Mouse (Mus musculus) CH12.LX (cell line): ENCODE data around the gene Tmem129. TPM values are rescaled to one million over a fixed set of nuclear protein-coding genes. Genes with fewer than 3 reads are reported as not detected.
A peak's percentile ranks its signal among the peaks of the same experiment; 100 is the strongest.

Source experiments
- DNase-seq: peaks from one replicate; pipeline ENCODE4 v3.0.0-alpha.2; 2013; ENCODE audit errors: extremely low read depth
- H3K27ac ChIP-seq: 2 replicates; pipeline ENCODE4 v1.5.1; 2012; ENCODE audit warnings: low read depth, mild to moderate bottlenecking, control low read depth, moderate library complexity; ENCODE audit not compliant: insufficient read depth
- H3K27me3 ChIP-seq: replicated peaks from 2 replicates; pipeline ENCODE3; 2012; ENCODE audit warnings: inconsistent platforms
- H3K36me3 ChIP-seq, 2 experiments: replicated peaks in 1 of 2; 2 replicates each; pipeline versions ENCODE3 to v1.6.1; 2012; ENCODE audit warnings: inconsistent platforms in 1 of 2, low read length in 1 of 2, mild to moderate bottlenecking in 1 of 2, mixed read lengths in 1 of 2, moderate library complexity in 1 of 2; ENCODE audit not compliant: control insufficient read depth in 1 of 2, insufficient read depth in 1 of 2
- H3K4me1 ChIP-seq, 2 experiments: 2 replicates each; pipeline ENCODE4 v1.6.1; 2012; ENCODE audit warnings: inconsistent platforms in 1 of 2, moderate library complexity in 1 of 2; ENCODE audit not compliant: insufficient read depth in 2 of 2, control insufficient read depth in 1 of 2
- H3K4me2 ChIP-seq: 2 replicates; pipeline ENCODE4 v1.6.1; 2012; ENCODE audit warnings: low read depth, mild to moderate bottlenecking, control low read depth; ENCODE audit not compliant: poor library complexity, insufficient read depth, severe bottlenecking
- H3K4me3 ChIP-seq, 3 experiments: fragments of 150-350 bp in 1 of 3; sonication (generic) in 1 of 3; replicated peaks in 1 of 3; 2 replicates each; pipeline versions ENCODE3 to v1.5.1; 2011 to 2012; ENCODE audit warnings: low read depth in 2 of 3, low read length in 2 of 3, mild to moderate bottlenecking in 2 of 3, moderate library complexity in 2 of 3, control low read depth in 1 of 3, improper control_type of control experiment in 1 of 3, inconsistent platforms in 1 of 3, mixed read lengths in 1 of 3; ENCODE audit not compliant: poor library complexity in 1 of 3
- H3K79me2 ChIP-seq: replicated peaks from 2 replicates; pipeline ENCODE4 v1.6.1; 2012; ENCODE audit warnings: mild to moderate bottlenecking, moderate library complexity; ENCODE audit not compliant: control insufficient read depth, poor library complexity, insufficient read depth, severe bottlenecking; ENCODE audit errors: extremely low read depth
- H3K9ac ChIP-seq: 2 replicates; pipeline ENCODE4 v1.6.1; 2012; ENCODE audit warnings: low read depth, mild to moderate bottlenecking, control low read depth, moderate library complexity; ENCODE audit not compliant: insufficient read depth
- H3K9me3 ChIP-seq: replicated peaks from 2 replicates; pipeline ENCODE3; 2012; ENCODE audit warnings: low read length, inconsistent platforms, mixed read lengths
- BHLHE40 ChIP-seq: IDR thresholded peaks from 2 replicates; pipeline ENCODE4 v1.6.1; 2011; ENCODE audit warnings: mild to moderate bottlenecking, low read depth, low read length, improper control_type of control experiment
- CHD1 ChIP-seq: IDR thresholded peaks from 2 replicates; pipeline ENCODE4 v1.6.1; 2012; ENCODE audit warnings: low read depth, low read length, improper control_type of control experiment, inconsistent platforms
- CTCF ChIP-seq, 2 experiments: IDR thresholded peaks in 1 of 2; conservative IDR thresholded peaks in 1 of 2; 2 replicates each; pipeline ENCODE4 v1.5.1; 2011 to 2012; ENCODE audit warnings: low read depth in 2 of 2, low read length in 2 of 2, improper control_type of control experiment in 1 of 2, inconsistent platforms in 1 of 2, mild to moderate bottlenecking in 1 of 2, moderate library complexity in 1 of 2
- E2F4 ChIP-seq: IDR thresholded peaks from 2 replicates; pipeline ENCODE4 v1.6.1; 2011; ENCODE audit warnings: low read depth, low read length, improper control_type of control experiment; ENCODE audit not compliant: insufficient replicate concordance
- ELF1 ChIP-seq: IDR thresholded peaks from 2 replicates; pipeline ENCODE4 v1.6.1; 2014; ENCODE audit warnings: low read depth, mild to moderate bottlenecking, inconsistent platforms, low read length, improper control_type of control experiment
- EP300 ChIP-seq: IDR thresholded peaks from 2 replicates; pipeline ENCODE4 v1.6.1; 2011; ENCODE audit warnings: low read length, improper control_type of control experiment
- ETS1 ChIP-seq: conservative IDR thresholded peaks from 2 replicates; pipeline ENCODE4 v1.6.1; 2012; ENCODE audit warnings: low read depth, mild to moderate bottlenecking, inconsistent platforms, low read length, improper control_type of control experiment, moderate library complexity
- GABPA ChIP-seq: IDR thresholded peaks from 2 replicates; pipeline ENCODE4 v1.6.1; 2012; ENCODE audit warnings: low read depth, low read length, improper control_type of control experiment, inconsistent platforms; ENCODE audit not compliant: insufficient replicate concordance
- HCFC1 ChIP-seq: IDR thresholded peaks from 2 replicates; pipeline ENCODE4 v1.6.1; 2012; ENCODE audit warnings: low read depth, mild to moderate bottlenecking, inconsistent platforms, low read length, improper control_type of control experiment
- IRF4 ChIP-seq: IDR thresholded peaks from 2 replicates; pipeline ENCODE4 v1.6.1; 2014; ENCODE audit warnings: low read depth, mild to moderate bottlenecking, inconsistent platforms, low read length, improper control_type of control experiment
- JUN ChIP-seq: IDR thresholded peaks from 2 replicates; pipeline ENCODE4 v1.6.1; 2011; ENCODE audit warnings: low read depth, mild to moderate bottlenecking, low read length, improper control_type of control experiment, moderate library complexity; ENCODE audit not compliant: insufficient read depth
- JUND ChIP-seq: conservative IDR thresholded peaks from 2 replicates; pipeline ENCODE4 v1.6.1; 2011; ENCODE audit warnings: low read depth, low read length, improper control_type of control experiment
- MAFK ChIP-seq: IDR thresholded peaks from 2 replicates; pipeline ENCODE4 v1.6.1; 2011; ENCODE audit warnings: low read length, improper control_type of control experiment; ENCODE audit not compliant: insufficient replicate concordance
- MAX ChIP-seq: IDR thresholded peaks from 2 replicates; pipeline ENCODE4 v1.6.1; 2011; ENCODE audit warnings: low read length, improper control_type of control experiment
- MAZ ChIP-seq: IDR thresholded peaks from 2 replicates; pipeline ENCODE4 v1.6.1; 2012; ENCODE audit warnings: low read depth, mild to moderate bottlenecking, inconsistent platforms, low read length, improper control_type of control experiment, moderate library complexity
- MXI1 ChIP-seq: IDR thresholded peaks from 2 replicates; pipeline ENCODE4 v1.6.1; 2011; ENCODE audit warnings: mild to moderate bottlenecking, low read depth, low read length, improper control_type of control experiment
- NELFE ChIP-seq: IDR thresholded peaks from 2 replicates; pipeline ENCODE4 v1.6.1; 2011; ENCODE audit warnings: low read depth, low read length, improper control_type of control experiment
- NRF1 ChIP-seq: IDR thresholded peaks from 2 replicates; pipeline ENCODE4 v1.6.1; 2014; ENCODE audit warnings: low read depth, mild to moderate bottlenecking, inconsistent platforms, low read length, improper control_type of control experiment, moderate library complexity
- POLR2A ChIP-seq: IDR thresholded peaks from 2 replicates; pipeline ENCODE4 v1.6.1; 2011; ENCODE audit warnings: low read depth, mild to moderate bottlenecking, improper control_type of control experiment, low read length
- RAD21 ChIP-seq: IDR thresholded peaks from 2 replicates; pipeline ENCODE4 v1.6.1; 2011; ENCODE audit warnings: low read depth, mild to moderate bottlenecking, low read length, improper control_type of control experiment, moderate library complexity
- RCOR1 ChIP-seq: conservative IDR thresholded peaks from 2 replicates; pipeline ENCODE4 v1.6.1; 2012; ENCODE audit warnings: low read depth, mild to moderate bottlenecking, inconsistent platforms, low read length, improper control_type of control experiment
- SIN3A ChIP-seq: IDR thresholded peaks from 2 replicates; pipeline ENCODE4 v1.6.1; 2012; ENCODE audit warnings: low read length, improper control_type of control experiment, inconsistent platforms
- TBP ChIP-seq: conservative IDR thresholded peaks from 2 replicates; pipeline ENCODE4 v1.6.1; 2011; ENCODE audit warnings: low read depth, low read length, improper control_type of control experiment
- TCF12 ChIP-seq: IDR thresholded peaks from 2 replicates; pipeline ENCODE4 v1.6.1; 2014; ENCODE audit warnings: low read depth, mild to moderate bottlenecking, inconsistent platforms, low read length, improper control_type of control experiment
- UBTF ChIP-seq: IDR thresholded peaks from 2 replicates; pipeline ENCODE4 v1.6.1; 2012; ENCODE audit warnings: low read depth, mild to moderate bottlenecking, inconsistent platforms, low read length, improper control_type of control experiment, moderate library complexity
- USF2 ChIP-seq: conservative IDR thresholded peaks from 2 replicates; pipeline ENCODE4 v1.6.1; 2011; ENCODE audit warnings: low read depth, low read length, improper control_type of control experiment
- ZC3H11A ChIP-seq: IDR thresholded peaks from 2 replicates; pipeline ENCODE4 v1.6.1; 2012; ENCODE audit warnings: low read depth, mild to moderate bottlenecking, inconsistent platforms, low read length, improper control_type of control experiment
- ZKSCAN1 ChIP-seq: IDR thresholded peaks from 2 replicates; pipeline ENCODE4 v1.6.1; 2012; ENCODE audit warnings: low read depth, inconsistent platforms, low read length, improper control_type of control experiment, borderline replicate concordance
- ZMIZ1 ChIP-seq: IDR thresholded peaks from 2 replicates; pipeline ENCODE4 v1.6.1; 2012; ENCODE audit warnings: low read depth, mild to moderate bottlenecking, inconsistent platforms, low read length, improper control_type of control experiment
- ZNF384 ChIP-seq: IDR thresholded peaks from 2 replicates; pipeline ENCODE4 v1.6.1; 2012; ENCODE audit warnings: low read depth, low read length, improper control_type of control experiment, inconsistent platforms
- dilution Hi-C: fragments of 300-500 bp; cut with MboI; formaldehyde crosslinking; loops from 2 replicates; pipeline ENCODE4 v1.14.3; 2020; ENCODE audit warnings: low sequenced_read_pairs; ENCODE audit not compliant: extremely low pct_unique_long_range_greater_than_20kb, extremely low pct_ligation_motif_present
- in situ Hi-C: fragments of 300-500 bp; cut with MboI; formaldehyde crosslinking; loops from 3 replicates; pipeline ENCODE4 v1.14.3; 2019; ENCODE audit warnings: low sequenced_read_pairs, low pct_ligation_motif_present, low pct_unique_long_range_greater_than_20kb, mixed read lengths
- polyA plus RNA-seq: library from polyadenylated mRNA; unstranded; fragments of >175 nt; gene quantifications from 2 replicates; pipeline ENCODE4 v1.2.1, GENCODE M21; 2012; ENCODE audit warnings: low read depth; ENCODE audit not compliant: insufficient read length
- total RNA-seq, 2 experiments: library from RNA; depleted of rRNA; stranded (reverse); fragments of 300-350 nt in 1 of 2; fragments of >200 nt in 1 of 2; gene quantifications; 2 replicates each; pipeline ENCODE4 v1.2.3; 2012 to 2014

Gene Tmem129
- total and polyA plus RNA-seq, 3 experiments, result 10.8 to 15.2 (median 12.7) TPM

- Histone ChIP-seq H3K27ac (no peak overlapping the region), H3K4me1 (peaks cover under 1 to 38% of the 10 kb centered on the region in 2 experiments; a peak in 3 of 4 replicates), H3K36me3 (peaks cover 0 to 22% of the 10 kb centered on the region in 2 experiments), H3K4me3 (peak overlapping the region; percentile 71 to 85 (median 82)), H3K27me3 (no peaks in the 10 kb centered on the region), H3K79me2 (peaks cover 6% of the 10 kb centered on the region), H3K4me2 (peak overlapping the region; percentile 60), H3K9ac (peak overlapping the region; percentile 62; the same call in 1 of the 2 replicates), H3K9me3 (no peaks in the 10 kb centered on the region)
- dilution Hi-C loops (no loop called here), in situ Hi-C loops (no loop called here)
- peak; percentile 41 for DNase-seq
- no peak for TF ChIP-seq RAD21
- TF ChIP-seq E2F4, result no peak
- peak; percentile 55; the same call in 1 of the 2 replicates for TF ChIP-seq SIN3A
Measured at GRCm38 (mm10) chr5:33630061-33630460, 28.2 kb downstream of the Tmem129 start.

GRCm38 (mm10) chr5:33629301-33629987, 28.8 kb downstream of the Tmem129 start, which contains the start of the genes Fam53a and Gm9903:
Gene Fam53a, minus strand, starts transcription at chr5:33629635.
Gene Gm9903, plus strand, starts transcription at chr5:33629925.
- Histone ChIP-seq H3K27me3 (no peaks in the 10 kb centered on the region), H3K4me1 (peaks cover 3 to 43% of the 10 kb centered on the region in 2 experiments; a peak in 3 of 4 replicates), H3K9me3 (no peaks in the 10 kb centered on the region), H3K4me2 (peak within 1 kb of the TSS; percentile 60), H3K27ac (peak within 1 kb of the TSS; percentile 96), H3K79me2 (peaks cover 10% of the 10 kb centered on the region), H3K36me3 (peaks cover 0 to 23% of the 10 kb centered on the region in 2 experiments), H3K4me3 (peak within 1 kb of the TSS; percentile 82 to 92 (median 86)), H3K9ac (peak within 1 kb of the TSS; percentile 88)
- peak; percentile 95 for DNase-seq
- dilution Hi-C loops (no loop called here), in situ Hi-C loops (no loop called here)
- TF ChIP-seq ELF1, result peak; percentile 83
- peak; percentile 58 for TF ChIP-seq HCFC1
- no peak; the same call in 1 of the 2 replicates for TF ChIP-seq RCOR1
- 0 out of 2 replicates have a peak, but pooled peaks have one; percentile 59 for TF ChIP-seq MAX
- TF ChIP-seq CTCF (conservative IDR thresholded peaks at IDR 0.05 in 1 of 2, IDR thresholded peaks at IDR 0.05 in 1 of 2; ENCODE audit: low read depth in 2 of 2, low read length in 2 of 2), result no peak
- peak; percentile 66; the same call in 1 of the 2 replicates for TF ChIP-seq TBP
- no peak for TF ChIP-seq USF2
- no peak for TF ChIP-seq SIN3A
- TF ChIP-seq MAFK, result no peak
- peak; percentile 26; the same call in 1 of the 2 replicates for TF ChIP-seq EP300
- TF ChIP-seq JUND, result no peak
- TF ChIP-seq ZKSCAN1, result no peak; the same call in 1 of the 2 replicates
- 0 out of 2 replicates have a peak, but pooled peaks have one; percentile 5 for TF ChIP-seq IRF4
- no peak for TF ChIP-seq RAD21
- peak; percentile 70 for TF ChIP-seq TCF12
- peak; percentile 98 for TF ChIP-seq POLR2A
- no peak for TF ChIP-seq ZC3H11A
- no peak for TF ChIP-seq ZNF384
- TF ChIP-seq JUN, result no peak
- TF ChIP-seq NELFE, result peak; percentile 98
- TF ChIP-seq BHLHE40, result peak; percentile 9; the same call in 1 of the 2 replicates
- TF ChIP-seq MXI1, result peak; percentile 56; the same call in 1 of the 2 replicates
- no peak for TF ChIP-seq E2F4
- peak; percentile 97 for TF ChIP-seq ZMIZ1
- peak; percentile 80 for TF ChIP-seq MAZ
- TF ChIP-seq NRF1, result peak; percentile 78
- TF ChIP-seq UBTF, result no peak; the same call in 1 of the 2 replicates
- TF ChIP-seq ETS1, result 0 out of 2 replicates have a peak, but pooled peaks have one; percentile 17
- no peak for TF ChIP-seq GABPA
- no peak for TF ChIP-seq CHD1
